Mouse (Mus musculus) natural killer cell, adult 2 months (primary cell): ENCODE data around the gene Fam172a.
A peak's percentile ranks its signal among the peaks of the same experiment; 100 is the strongest.

ENCODE experiments used
- DNase-seq, 2 experiments: peaks; one replicate each; pipeline ENCODE4 v3.0.0; 2022; ENCODE audit warnings: low spot score in 2 of 2

The Fam172a gene

GRCm38 (mm10) chr13:77959493-77960272 is 257.9 kb downstream of the Fam172a start:
- DNase-seq = no peak

- DNase-seq = no peak
Observed at GRCm38 (mm10) chr13:77976248-77976647, 274.4 kb downstream of the Fam172a start.

GRCm38 (mm10) chr13:77977121-77977520 is 275.3 kb downstream of the Fam172a start:
- no peak for DNase-seq

GRCm38 (mm10) chr13:77982105-77982851 is 280.4 kb downstream of the Fam172a start:
- DNase-seq = no peak

GRCm38 (mm10) chr13:77982852-77983202 is 281.0 kb downstream of the Fam172a start:
- no peak for DNase-seq

GRCm38 (mm10) chr13:77991189-77991886 is 289.5 kb downstream of the Fam172a start:
- no peak for DNase-seq

- no peak for DNase-seq
Observed at GRCm38 (mm10) chr13:78004649-78005048, 302.8 kb downstream of the Fam172a start.

GRCm38 (mm10) chr13:78005344-78005743 is 303.5 kb downstream of the Fam172a start:
- DNase-seq = no peak

- DNase-seq = no peak
Observed at GRCm38 (mm10) chr13:78010176-78010575, 308.3 kb downstream of the Fam172a start.

GRCm38 (mm10) chr13:78024683-78025294 is 323.0 kb downstream of the Fam172a start, which contains the start of gene Pou5f2:
TSS of gene Pou5f2 (plus strand) at chr13:78024902.
- DNase-seq = peak in 1 of 2 experiments; percentile 3

- no peak for DNase-seq
Observed at GRCm38 (mm10) chr13:78032821-78033220, 331.0 kb downstream of the Fam172a start.

- no peak for DNase-seq
Observed at GRCm38 (mm10) chr13:78037203-78037602, 335.4 kb downstream of the Fam172a start.

- DNase-seq = no peak
Observed at GRCm38 (mm10) chr13:78043203-78043602, 341.4 kb downstream of the Fam172a start.

GRCm38 (mm10) chr13:78045116-78045515 is 343.3 kb downstream of the Fam172a start:
- DNase-seq = no peak

- no peak for DNase-seq
Observed at GRCm38 (mm10) chr13:78087751-78088150, 385.9 kb downstream of the Fam172a start.

- DNase-seq = no peak
Observed at GRCm38 (mm10) chr13:78090701-78091100, 388.9 kb downstream of the Fam172a start.

- DNase-seq = no peak
Observed at GRCm38 (mm10) chr13:78091949-78092348, 390.1 kb downstream of the Fam172a start.

GRCm38 (mm10) chr13:78094352-78094751 is 392.5 kb downstream of the Fam172a start:
- DNase-seq = no peak

- no peak for DNase-seq
Observed at GRCm38 (mm10) chr13:78095071-78095973, 393.5 kb downstream of the Fam172a start.

- no peak for DNase-seq
Observed at GRCm38 (mm10) chr13:78098858-78099445, 397.1 kb downstream of the Fam172a start.
